Mouse (Mus musculus) heart, embryonic 14.5 days (tissue): ENCODE data around the gene Dkkl1. TPM values are rescaled to one million over a fixed set of nuclear protein-coding genes. Genes with fewer than 3 reads are reported as not detected.
"Not testable (repeated sequence)": the region's sequence is repeated elsewhere in the genome, so short reads cannot be mapped to it uniquely, and the experiment has no call there.

Source experiments
- ATAC-seq: fragments of 200-750 bp; cut with Nextera tagmentation; 2 replicates; pipeline ENCODE4 v1.8.0; 2017; ENCODE audit warnings: low read depth, moderate TSS enrichment; ENCODE audit not compliant: insufficient number of reproducible peaks, insufficient read depth, low FRiP score
- H3K27ac ChIP-seq, 2 experiments: fragments of 200-500 bp in 1 of 2; fragments of 300-500 bp in 1 of 2; sonication (generic) in 1 of 2; replicated peaks in 1 of 2; 2 replicates each; pipeline ENCODE4 v1.5.1; 2012 to 2014; ENCODE audit warnings: low read depth in 2 of 2, low read length in 2 of 2, control low read depth in 1 of 2, mild to moderate bottlenecking in 1 of 2, mixed read lengths in 1 of 2; ENCODE audit not compliant: control insufficient read depth in 1 of 2, insufficient read depth in 1 of 2
- H3K27me3 ChIP-seq: fragments of 300-500 bp; sonication (generic); 2 replicates; pipeline ENCODE4 v1.6.1; 2014; ENCODE audit warnings: mild to moderate bottlenecking, low read length, control low read depth; ENCODE audit not compliant: control insufficient read depth, insufficient read depth
- H3K36me3 ChIP-seq: fragments of 300-500 bp; sonication (generic); 2 replicates; pipeline ENCODE4 v1.6.1; 2014; ENCODE audit warnings: mild to moderate bottlenecking, control low read depth, low read length, mixed read lengths; ENCODE audit not compliant: control insufficient read depth, insufficient read depth
- H3K4me1 ChIP-seq, 2 experiments: fragments of 200-500 bp in 1 of 2; fragments of 300-500 bp in 1 of 2; sonication (generic) in 1 of 2; 2 replicates each; pipeline ENCODE4 v1.6.1; 2012 to 2014; ENCODE audit warnings: low read length in 2 of 2, control low read depth in 1 of 2, mixed read lengths in 1 of 2; ENCODE audit not compliant: control insufficient read depth in 2 of 2, insufficient read depth in 2 of 2
- H3K4me2 ChIP-seq: fragments of 300-500 bp; sonication (generic); 2 replicates; pipeline ENCODE4 v1.6.1; 2014; ENCODE audit warnings: mild to moderate bottlenecking, low read length
- H3K4me3 ChIP-seq, 2 experiments: fragments of 200-500 bp in 1 of 2; fragments of 300-500 bp in 1 of 2; sonication (generic) in 1 of 2; 2 replicates each; pipeline ENCODE4 v1.5.1; 2012 to 2014; ENCODE audit warnings: low read length in 2 of 2, mild to moderate bottlenecking in 2 of 2, control low read depth in 1 of 2, low read depth in 1 of 2, moderate library complexity in 1 of 2; ENCODE audit not compliant: control insufficient read depth in 1 of 2, insufficient read depth in 1 of 2
- H3K9ac ChIP-seq: fragments of 300-500 bp; sonication (generic); 2 replicates; pipeline ENCODE4 v1.6.1; 2014; ENCODE audit warnings: mild to moderate bottlenecking, low read length
- H3K9me3 ChIP-seq: fragments of 300-500 bp; sonication (generic); 2 replicates; pipeline ENCODE4 v1.6.1; 2016; ENCODE audit warnings: low read length, control low read depth; ENCODE audit not compliant: control insufficient read depth
- WGBS: fragments of 180-500 bp; shearing (Covaris S2); extraction: QIAGEN DNeasy Blood & Tissue Kit; methylation state at CpG from one replicate; pipeline ENCODE4 v1.1.7; 2014; 5-methylcytosine and 5-hydroxymethylcytosine counted together
- polyA plus RNA-seq: library from polyadenylated mRNA; unstranded; fragments of >200 nt; fragmentation: Nextera tagmentation; extraction: Ambion mirVana; gene quantifications from 2 replicates; pipeline ENCODE4 v1.2.1, GENCODE M21; 2014

The Dkkl1 gene
- polyA plus RNA-seq, 1 experiment from 2014 or later = 1.7 TPM

DNA sequence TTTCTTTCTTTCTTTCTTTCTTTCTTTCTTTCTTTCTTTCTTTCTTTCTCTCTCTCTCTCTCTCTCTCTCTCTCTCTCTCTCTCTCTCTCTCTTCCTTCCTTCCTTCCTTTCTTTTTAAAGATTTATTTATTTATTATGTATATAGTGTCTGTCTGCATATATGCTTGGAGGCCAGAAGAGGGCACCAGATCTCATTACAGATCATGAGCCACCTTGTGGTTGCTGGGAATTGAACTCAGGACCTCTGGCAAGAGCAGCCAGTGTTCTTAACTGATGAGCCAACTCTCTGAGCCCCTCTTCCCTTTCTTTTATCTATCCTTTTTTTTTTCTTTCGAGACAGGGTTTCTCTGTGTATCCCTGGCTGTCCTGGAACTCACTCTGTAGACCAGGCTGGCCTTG, 38.2 kb downstream of the Dkkl1 start:
- H3K27ac ChIP-seq, H3K4me3 ChIP-seq, H3K9ac ChIP-seq, H3K36me3 ChIP-seq, ATAC-seq, H3K4me1 ChIP-seq, H3K4me2 ChIP-seq: not testable (repeated sequence)
- peaks cover 73% of the 10 kb centered on the region for H3K27me3 ChIP-seq
- 73% methylated on average over 1 of the region's 1 CpGs for WGBS
- H3K9me3 ChIP-seq = peaks cover 40% of the 10 kb centered on the region

DNA sequence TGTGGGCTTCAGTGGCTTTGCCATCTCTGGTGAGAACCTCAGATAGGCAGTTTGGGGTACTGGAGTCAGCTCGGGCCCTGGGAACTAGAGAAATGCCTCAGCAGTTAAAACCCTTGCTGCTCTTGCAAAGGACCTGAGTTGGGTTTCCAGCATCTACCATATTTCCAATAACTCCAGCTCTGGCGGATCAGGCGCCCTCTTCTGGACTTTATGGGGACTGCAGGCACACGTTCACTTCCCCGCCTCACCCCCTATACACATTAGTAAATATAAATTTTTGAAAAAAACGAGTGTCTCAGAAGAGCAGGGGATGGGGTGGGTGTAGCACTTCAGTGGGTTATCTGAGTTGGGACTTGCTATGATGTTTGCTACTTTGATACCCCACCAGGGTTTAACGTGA, 39.0 kb downstream of the Dkkl1 start:
- WGBS = 57% methylated on average over 7 of the region's 7 CpGs
- Histone ChIP-seq H3K27ac (no peak overlapping the region), H3K4me2 (no peak overlapping the region), H3K36me3 (no peaks in the 10 kb centered on the region), H3K4me1 (0 out of 4 replicates have a peak, but pooled peaks cover 0 to 8% of the 10 kb centered on the region in 2 experiments), H3K4me3 (no peak overlapping the region), H3K9ac (no peak overlapping the region), H3K27me3 (peaks cover 73% of the 10 kb centered on the region), H3K9me3 (peaks cover 44% of the 10 kb centered on the region)
- no peak for ATAC-seq

DNA sequence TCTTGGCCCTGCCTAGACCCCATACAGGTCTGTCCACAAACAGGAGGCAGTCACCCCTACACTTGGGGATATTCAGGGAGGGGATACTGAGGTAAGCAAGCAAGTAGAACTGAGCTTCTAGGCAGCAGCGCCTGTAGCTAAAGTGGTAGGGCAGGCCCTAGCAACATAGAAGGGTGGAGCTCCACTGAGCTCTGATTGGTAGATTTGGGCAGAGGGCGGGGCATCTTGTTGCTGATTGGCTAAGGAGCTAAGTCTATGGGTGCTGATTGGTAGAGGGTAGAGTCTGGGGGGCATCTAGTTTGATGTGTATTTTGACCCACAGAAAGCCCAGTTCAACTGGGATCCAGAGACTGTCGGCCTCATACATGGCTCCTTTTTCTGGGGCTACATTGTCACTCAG, 42.5 kb downstream of the Dkkl1 start:
- no peak overlapping the region for H3K4me3 ChIP-seq
- ATAC-seq = no peak

DNA sequence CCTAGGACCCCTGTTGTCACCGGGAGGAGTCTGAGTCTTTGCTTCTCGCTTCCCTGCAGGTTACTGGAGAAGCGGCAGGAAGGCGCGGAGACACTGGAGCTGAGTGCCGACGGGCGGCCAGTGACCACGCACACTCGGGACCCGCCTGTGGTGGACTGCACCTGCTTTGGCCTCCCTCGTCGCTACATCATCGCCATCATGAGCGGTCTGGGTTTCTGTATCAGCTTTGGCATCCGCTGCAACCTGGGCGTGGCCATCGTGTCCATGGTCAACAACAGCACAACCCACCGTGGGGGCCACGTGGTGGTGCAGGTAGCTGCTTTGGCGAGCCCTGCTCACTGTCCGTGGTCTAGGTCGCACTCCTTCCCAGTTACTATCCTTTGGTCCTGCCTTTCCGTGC, 43.3 kb downstream of the Dkkl1 start:
- H3K9ac ChIP-seq = no peak overlapping the region
- no peak overlapping the region for H3K4me3 ChIP-seq
- WGBS = 6% methylated on average over 24 of the region's 24 CpGs
- peaks cover 73% of the 10 kb centered on the region for H3K27me3 ChIP-seq
- H3K4me1 ChIP-seq = peaks cover 4 to 6% of the 10 kb centered on the region in 2 experiments; a peak in 3 of 4 replicates
- ATAC-seq = no peak
- no peak overlapping the region for H3K27ac ChIP-seq
- H3K36me3 ChIP-seq = no peaks in the 10 kb centered on the region
- H3K4me2 ChIP-seq = no peak overlapping the region
- peaks cover 44% of the 10 kb centered on the region for H3K9me3 ChIP-seq

More for the DNA sequence above, 42.5 kb downstream of the Dkkl1 start:
- Histone ChIP-seq H3K27ac (no peak overlapping the region), H3K9me3 (peaks cover 44% of the 10 kb centered on the region), H3K4me1 (peaks cover 4 to 6% of the 10 kb centered on the region in 2 experiments; a peak in 3 of 4 replicates), H3K27me3 (peaks cover 73% of the 10 kb centered on the region), H3K36me3 (no peaks in the 10 kb centered on the region), H3K9ac (no peak overlapping the region), H3K4me2 (no peak overlapping the region)
- WGBS = 90% methylated on average over 3 of the region's 3 CpGs

DNA sequence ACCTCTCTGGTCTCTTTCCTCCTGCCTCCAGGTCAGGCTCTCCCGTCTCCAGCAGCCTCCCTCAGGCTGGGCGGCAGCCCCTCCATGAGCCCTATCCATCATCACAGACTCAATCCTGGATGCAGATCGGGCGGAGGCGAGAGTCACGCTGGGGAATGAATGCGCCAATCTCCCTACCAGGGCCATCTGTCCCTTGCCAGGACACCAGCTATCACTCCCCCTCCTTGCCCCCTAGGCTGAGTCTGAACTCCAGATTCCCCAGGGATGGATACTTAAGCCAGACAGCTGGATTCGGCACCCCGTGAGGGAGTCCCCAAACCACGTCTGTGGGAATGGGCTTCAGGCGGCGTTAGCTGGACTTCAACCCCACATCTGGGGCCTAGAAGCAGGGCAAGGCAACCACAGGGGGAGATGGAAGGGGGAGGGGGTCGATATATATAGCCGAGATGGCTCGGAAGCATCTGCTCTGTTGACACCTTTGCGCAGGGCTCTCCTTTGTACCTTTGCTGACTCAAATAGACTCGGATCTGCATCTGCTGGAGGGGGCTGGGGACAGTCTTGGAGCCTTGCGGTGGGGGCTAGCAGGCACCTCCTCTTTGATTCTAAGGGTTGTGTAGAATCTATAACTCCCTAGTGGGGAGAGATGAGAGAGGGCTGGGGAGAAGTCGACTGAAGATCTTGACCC, 44.0 kb downstream of the Dkkl1 start:
- Histone ChIP-seq H3K4me1 (peaks cover 4 to 6% of the 10 kb centered on the region in 2 experiments; a peak in 3 of 4 replicates), H3K9ac (no peak overlapping the region), H3K9me3 (peaks cover 43% of the 10 kb centered on the region), H3K4me3 (no peak overlapping the region), H3K27ac (no peak overlapping the region), H3K36me3 (no peaks in the 10 kb centered on the region), H3K27me3 (peaks cover 78% of the 10 kb centered on the region), H3K4me2 (no peak overlapping the region)
- ATAC-seq = no peak
- WGBS = 3% methylated on average over 19 of the region's 19 CpGs

DNA sequence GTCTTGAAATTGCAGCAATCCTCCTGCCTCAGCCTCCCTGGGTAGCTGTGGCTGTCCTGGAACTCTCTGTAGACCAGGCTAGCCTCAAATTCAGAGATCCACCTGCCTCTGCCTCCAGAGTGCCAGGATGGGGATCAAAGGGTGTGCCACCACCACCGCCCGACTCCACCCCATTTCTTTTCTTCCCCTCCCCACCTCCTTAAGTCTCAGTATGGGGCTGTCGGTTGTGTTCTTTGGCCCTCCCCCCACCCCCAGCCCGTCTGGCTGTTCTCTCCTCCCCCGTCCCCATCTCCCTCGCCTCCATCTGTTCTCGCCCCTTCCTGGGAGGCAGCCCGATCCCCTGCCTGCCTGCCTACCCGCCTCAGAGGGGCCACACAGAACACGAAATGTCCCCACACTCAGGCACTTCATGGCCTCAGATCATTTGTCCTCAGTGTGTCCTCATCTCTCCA, 45.0 kb downstream of the Dkkl1 start:
- peaks cover 35% of the 10 kb centered on the region for H3K9me3 ChIP-seq
- ATAC-seq = no peak
- H3K27me3 ChIP-seq = peaks cover 80% of the 10 kb centered on the region
- H3K4me2 ChIP-seq = no peak overlapping the region
- H3K27ac ChIP-seq = no peak overlapping the region
- 18% methylated on average over 10 of the region's 10 CpGs for WGBS
- H3K36me3 ChIP-seq = no peaks in the 10 kb centered on the region
- H3K4me1 ChIP-seq = peaks cover 6 to 10% of the 10 kb centered on the region in 2 experiments; a peak in 3 of 4 replicates
- no peak overlapping the region for H3K4me3 ChIP-seq
- H3K9ac ChIP-seq = no peak overlapping the region

DNA sequence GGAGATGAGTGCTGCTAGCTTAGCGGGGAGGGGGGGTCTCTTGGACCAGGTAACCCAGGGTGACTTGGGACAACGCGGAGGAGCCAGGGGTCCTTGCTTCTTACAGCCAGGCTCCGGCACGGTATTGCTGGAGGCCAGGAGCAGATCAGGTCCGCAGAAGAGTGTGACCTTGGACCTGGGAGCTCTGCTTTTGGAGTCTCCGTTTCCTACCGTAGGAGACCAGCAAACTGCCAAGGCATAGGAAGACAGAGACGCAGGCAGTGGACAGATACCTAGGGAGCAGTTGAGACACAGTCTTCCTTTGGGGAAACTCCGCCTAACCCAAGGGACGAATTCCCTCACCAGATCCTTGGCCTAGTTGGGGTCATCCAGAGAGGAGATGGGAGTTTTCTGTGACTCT, 46.2 kb downstream of the Dkkl1 start:
- 52% methylated on average over 11 of the region's 11 CpGs for WGBS
- H3K9ac ChIP-seq = no peak overlapping the region
- no peak for ATAC-seq
- no peak overlapping the region for H3K4me3 ChIP-seq
- H3K27ac ChIP-seq = no peak overlapping the region
- H3K27me3 ChIP-seq = peaks cover 76% of the 10 kb centered on the region
- peaks cover 4% of the 10 kb centered on the region; the same call in 1 of the 2 replicates for H3K36me3 ChIP-seq
- peaks cover 6 to 10% of the 10 kb centered on the region in 2 experiments; a peak in 3 of 4 replicates for H3K4me1 ChIP-seq
- H3K4me2 ChIP-seq = no peak overlapping the region
- H3K9me3 ChIP-seq = peaks cover 23% of the 10 kb centered on the region
